Mouse (Mus musculus) common myeloid progenitor, adult 5-6 weeks (primary cell): ENCODE measurements at regions not wholly inside any gene's neighbourhood (a gene's known extent, or its start where the extent isn't known, plus 50 kb on each side); places are given as distances from the start of the nearest gene placed in this dataset.

Source experiments
- ATAC-seq: replicated peaks from 2 replicates; pipeline ENCODE4 v1.8.0; 2016; ENCODE audit warnings: low read depth, mild to moderate bottlenecking, moderate TSS enrichment, inconsistent platforms; ENCODE audit not compliant: poor library complexity, severe bottlenecking

DNA sequence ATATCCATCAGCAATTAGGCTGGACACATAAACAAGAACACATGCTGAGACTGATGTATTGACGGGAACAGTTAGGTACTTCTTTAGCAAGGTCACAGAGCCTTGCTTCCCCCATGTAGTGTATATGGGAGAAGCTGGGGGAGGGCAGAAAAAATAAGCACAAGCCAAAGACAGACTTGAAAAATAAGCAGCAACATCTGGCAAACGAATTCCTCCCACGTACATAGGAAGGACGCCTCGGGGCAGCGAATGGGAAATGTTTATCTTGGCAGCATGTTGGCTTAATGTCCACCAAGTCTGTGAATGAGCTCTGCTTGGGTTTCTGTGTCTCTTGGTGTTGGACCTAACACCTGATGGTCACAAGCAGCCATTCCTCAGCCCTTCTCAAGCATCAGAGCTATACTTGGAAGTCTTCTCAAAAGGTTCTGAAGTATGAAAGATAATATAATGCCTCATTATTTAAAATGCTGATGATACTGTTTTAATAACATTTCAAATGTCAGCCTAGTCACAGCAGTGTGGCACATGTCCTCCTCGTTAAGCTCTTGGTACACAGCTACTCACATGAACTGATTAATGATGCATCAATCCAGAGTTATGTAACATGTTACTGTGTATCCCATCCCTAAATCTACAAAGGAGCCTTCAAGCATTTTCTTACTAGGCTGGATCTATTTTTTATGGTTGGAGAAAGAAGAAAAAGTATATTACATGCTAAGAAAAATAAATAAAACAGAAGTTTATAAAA lies 118.3 kb upstream of the Ednra start:
- no peak for ATAC-seq

- no peak for ATAC-seq
These were observed 119.0 kb upstream of the Ednra start for GRCm38 (mm10) chr8:77843229-77843628.

DNA sequence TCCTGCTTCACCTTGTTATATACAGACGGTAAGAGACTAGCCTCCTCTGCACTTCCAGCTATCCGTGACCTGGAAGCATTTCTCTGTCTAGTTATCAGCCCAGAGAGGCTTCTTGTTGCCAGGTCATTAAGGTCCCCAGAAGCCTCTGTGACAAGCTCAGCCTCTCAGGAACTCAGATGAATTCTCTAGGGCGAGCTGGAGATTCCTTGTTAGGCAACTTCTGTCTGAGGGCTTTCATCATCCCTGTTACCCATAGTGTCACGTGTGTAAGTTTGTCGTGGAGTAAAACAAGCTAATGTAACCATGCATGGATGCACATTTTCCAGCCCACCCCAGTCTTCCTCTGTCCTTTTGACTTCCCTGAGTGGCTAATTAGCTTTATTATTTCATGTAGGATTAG lies 126.3 kb upstream of the Ednra start:
- ATAC-seq, result no peak

DNA sequence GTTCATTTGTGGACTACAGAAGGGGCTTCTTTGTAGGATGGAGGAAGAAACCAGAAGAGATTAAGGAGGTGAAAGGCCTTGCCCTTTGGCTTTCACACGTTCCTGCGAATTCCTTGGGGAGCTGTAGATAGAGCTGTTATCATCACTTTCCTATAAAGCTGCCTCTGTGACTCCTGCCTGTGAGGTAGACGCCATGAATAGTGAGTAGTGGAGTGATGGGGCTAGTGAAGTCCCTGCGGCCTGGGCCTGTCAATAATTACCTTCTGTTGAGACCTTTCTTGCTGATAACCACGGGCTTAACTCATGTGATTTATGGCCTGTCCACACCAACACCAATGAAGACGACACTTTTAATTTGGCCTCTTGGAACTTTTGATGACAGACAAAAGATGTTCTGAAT lies 146.0 kb upstream of the Ednra start:
- no peak for ATAC-seq

DNA sequence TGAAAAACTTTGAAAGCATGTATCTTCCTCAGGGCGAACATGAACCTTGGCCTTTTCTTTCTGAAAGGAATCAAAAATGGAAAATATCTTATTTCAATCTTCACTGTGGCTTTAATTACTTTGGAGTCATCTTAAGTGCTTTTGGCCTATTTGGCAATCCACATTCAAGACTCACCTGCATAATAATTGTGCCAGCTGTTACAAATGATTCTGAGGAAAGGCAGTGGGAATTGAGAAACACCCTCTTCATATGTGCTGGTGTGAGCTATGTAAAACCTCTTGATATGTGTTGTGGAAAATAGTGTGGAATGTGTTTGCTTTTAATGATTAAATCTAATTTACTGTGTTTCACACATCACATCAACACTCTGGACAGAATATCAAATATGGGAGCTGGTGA lies 148.5 kb upstream of the Ednra start:
- no peak for ATAC-seq

DNA sequence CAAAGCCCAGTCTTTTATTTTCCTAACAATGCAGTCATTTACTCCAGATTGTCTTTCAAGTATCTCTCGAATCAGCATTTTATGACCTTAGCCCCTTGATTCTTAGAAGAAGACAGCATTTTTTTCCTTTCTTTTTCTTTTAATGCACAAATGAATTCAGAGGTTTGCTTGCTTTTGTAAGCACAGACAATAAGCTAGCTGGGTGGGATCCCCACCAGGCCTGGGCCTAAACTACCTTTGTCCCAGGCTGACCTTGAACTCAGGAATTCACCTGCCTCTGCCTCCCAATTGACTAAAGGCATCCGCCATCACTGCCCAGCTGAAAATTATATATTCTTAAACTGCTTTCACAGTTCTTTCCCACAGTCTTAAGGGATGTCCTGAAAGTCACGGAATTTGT lies 195.5 kb upstream of the Ednra start:
- ATAC-seq, result no peak

GRCm38 (mm10) chr8:77921868-77922267 lies 197.6 kb upstream of the Ednra start:
- no peak for ATAC-seq

DNA sequence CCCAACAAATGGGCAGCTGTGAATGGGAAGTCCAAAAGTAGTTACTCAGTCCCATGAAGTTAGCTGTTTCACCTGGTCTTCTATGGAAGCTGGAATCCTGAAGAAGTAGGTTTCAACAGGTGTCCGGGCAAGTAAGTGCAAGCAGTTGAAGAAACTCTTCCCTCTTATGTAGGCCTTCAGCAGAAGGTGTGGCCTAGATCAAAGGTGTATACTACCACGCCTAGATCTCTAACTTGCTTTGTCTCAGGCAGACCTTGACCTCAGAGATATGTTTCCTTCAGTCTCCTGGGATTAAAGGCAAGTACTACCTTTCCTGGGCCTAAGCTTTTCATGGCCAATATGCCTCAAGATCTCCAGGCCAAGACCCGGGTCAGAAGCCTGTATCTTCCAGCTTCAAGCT lies 223.4 kb upstream of the Ednra start:
- no peak for ATAC-seq

DNA sequence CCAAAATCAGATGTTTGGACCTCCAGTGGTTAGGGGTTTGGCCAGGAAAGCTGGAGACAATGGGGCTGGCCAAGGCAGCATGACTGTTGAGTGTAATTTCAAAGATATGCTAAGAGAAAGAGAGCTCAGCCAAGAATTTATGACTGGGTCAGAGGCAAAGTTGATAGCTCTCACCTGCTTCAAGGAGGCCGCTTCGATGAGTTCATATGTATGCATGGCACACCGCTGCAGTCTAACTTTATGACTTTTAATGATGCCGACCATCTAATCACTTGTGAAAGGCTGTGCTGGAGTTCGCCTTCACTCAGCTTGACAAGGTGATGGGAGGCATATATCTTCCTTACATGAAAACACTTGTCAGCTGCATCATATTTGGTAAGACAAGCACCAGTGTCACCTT lies 225.4 kb upstream of the Ednra start:
- ATAC-seq, result no peak

- 0 out of 2 replicates have a peak, but pooled peaks have one; percentile 36 for ATAC-seq
These were observed 234.6 kb upstream of the Ednra start for GRCm38 (mm10) chr8:77958814-77959372.

DNA sequence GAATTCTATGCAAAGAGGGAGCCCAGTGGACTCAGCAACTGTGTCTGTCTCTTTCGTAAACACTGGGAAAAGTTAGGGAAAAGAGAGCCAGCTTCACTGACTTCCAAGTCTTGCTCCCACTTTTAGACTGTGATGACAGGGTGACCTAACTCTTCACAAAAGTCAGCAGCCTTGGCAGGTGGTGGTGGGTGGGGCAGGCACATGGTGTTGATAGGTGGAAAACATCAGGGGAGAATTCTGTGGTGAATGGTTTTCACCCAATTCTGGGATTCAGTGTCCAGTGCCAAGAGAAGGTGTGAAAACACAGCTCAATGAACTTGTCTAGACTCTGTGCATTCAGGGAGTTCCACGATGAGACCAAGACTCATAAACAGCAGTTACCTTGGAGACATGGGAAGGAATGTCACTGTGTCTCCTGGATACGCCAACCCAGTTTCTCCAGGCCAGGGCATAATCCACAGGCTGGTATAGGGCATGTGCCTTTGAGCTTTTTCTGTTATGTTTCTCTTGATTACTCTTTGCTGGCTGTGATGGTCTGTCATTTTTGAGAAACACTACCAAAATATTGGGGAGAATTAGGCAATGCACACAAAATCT lies 238.9 kb upstream of the Ednra start:
- no peak for ATAC-seq

GRCm38 (mm10) chr8:77970378-77970777 lies 242.7 kb upstream of the Ttc29 start:
- ATAC-seq, result no peak

DNA sequence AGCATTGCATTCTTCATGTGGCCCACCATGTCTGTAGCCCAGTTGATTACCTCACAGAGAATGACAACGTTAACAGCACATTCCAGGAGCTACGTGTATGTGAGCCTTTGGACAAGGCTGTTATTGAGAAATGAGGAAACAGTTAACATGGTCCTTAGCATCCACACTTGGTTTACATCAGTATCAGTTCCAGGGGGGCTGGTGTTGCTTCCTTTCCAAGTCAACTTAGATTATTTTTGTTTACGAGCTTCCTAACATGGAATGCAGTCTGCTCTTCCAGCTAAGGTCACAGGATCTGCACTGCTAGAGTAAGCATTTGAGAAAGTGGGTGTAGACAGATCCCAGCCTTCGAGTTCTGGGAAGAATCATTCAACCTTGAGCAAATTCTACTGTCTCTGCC lies 239.4 kb upstream of the Ttc29 start:
- ATAC-seq, result no peak

- no peak for ATAC-seq
These were observed 234.0 kb upstream of the Ttc29 start for GRCm38 (mm10) chr8:77979106-77979505.

GRCm38 (mm10) chr8:77980701-77981100 lies 232.4 kb upstream of the Ttc29 start:
- no peak for ATAC-seq

DNA sequence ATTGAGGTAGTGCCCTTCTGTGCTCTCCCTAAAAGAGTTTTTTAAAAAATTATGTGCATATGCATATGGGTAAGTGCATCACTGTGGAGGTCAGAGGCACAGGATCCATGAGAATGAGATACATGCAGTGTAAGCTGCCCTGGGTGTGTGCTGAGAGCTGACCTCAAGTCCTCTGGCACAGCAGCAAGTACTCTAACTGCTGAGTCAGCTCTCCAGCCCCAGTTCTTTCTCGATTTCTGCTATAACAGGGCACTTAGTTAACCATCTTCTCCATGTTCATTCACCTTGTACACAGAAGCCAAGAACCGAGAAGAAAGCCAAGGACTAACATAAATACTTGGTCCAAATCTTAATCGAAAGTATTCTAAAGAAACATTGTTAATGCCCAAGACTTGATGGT lies 231.1 kb upstream of the Ttc29 start:
- ATAC-seq, result no peak

DNA sequence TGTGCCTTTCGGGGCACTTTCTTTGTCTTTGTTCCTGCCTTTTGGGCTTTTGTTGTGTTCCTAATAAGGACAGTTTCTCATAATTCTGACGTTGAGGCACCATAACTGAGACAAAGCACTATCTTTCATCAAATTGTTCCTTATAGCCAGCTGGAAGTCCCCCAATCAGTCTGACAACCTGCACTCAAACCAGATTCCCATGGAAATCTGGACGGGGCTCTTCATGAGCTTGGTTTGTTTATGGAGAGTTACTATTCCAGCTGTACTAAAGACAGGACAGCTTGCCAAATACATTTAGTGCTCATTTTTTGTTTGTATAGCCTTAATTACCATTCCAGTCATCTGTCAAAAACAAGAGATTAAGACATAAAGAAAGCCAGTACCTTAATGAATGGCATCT lies 229.6 kb upstream of the Ttc29 start:
- no peak for ATAC-seq

DNA sequence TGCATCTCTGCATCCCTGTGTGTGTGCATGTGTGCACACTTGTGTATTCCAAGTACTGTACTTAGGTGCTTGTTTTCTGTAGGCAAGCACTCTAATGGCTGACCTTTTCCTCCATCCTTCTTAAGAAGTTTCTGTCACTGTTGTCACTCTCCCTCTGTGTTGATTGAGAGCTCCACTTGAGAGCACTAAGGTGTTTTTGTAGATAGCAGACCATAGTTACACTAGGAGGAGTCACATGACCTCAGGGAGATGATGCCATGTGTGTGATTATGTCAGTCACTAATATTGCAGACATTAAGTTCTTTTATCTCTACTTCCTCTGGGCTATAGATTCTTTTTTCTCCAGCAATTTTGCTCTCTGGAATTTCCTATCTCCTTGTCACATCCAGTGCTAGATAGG lies 225.9 kb upstream of the Ttc29 start:
- ATAC-seq, result no peak

GRCm38 (mm10) chr8:77988291-77989056 lies 224.6 kb upstream of the Ttc29 start:
- ATAC-seq, result no peak

- ATAC-seq, result no peak
These were observed 222.0 kb upstream of the Ttc29 start for GRCm38 (mm10) chr8:77991050-77991449.

DNA sequence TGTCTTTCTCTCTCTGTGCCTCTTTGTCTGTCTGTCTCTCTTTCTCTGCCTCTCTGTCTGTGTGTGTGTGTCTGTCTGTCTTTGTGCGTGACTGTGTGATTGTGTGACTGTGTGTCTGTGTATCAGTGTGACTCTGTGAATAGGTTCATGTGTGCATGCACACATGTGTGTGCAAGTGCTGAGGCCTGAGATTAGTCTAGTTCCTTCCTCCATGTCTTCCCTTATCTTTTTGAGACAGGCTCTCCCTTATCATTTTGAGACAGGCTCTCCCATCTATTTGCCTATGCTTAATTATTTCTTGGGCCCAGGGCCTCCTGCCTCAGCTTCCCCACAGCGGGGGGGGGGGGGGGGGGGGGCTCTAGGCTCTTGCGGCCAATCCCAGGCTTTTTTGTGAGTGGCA lies 212.8 kb upstream of the Ttc29 start:
- ATAC-seq, result no peak
